Mouse (Mus musculus) 416B (cell line): ENCODE measurements around the gene Tmem189.

Experiments
- DNase-seq: peaks from one replicate; pipeline ENCODE4 v3.0.0; 2011; ENCODE audit warnings: low read depth

Gene Tmem189

GRCm38 (mm10) chr2:167689501-167690218, at the start of gene Tmem189:
Tmem189 (minus strand) TSS chr2:167689822.
- DNase-seq = peak; percentile 81

- no peak for DNase-seq
Observed at GRCm38 (mm10) chr2:167739030-167739429, 49.4 kb upstream of the Tmem189 start.

GRCm38 (mm10) chr2:167734861-167735260, 45.2 kb upstream of the Tmem189 start:
- DNase-seq = no peak

- DNase-seq = no peak
Observed at GRCm38 (mm10) chr2:167731149-167731548, 41.5 kb upstream of the Tmem189 start.

- no peak for DNase-seq
Observed at GRCm38 (mm10) chr2:167730036-167730435, 40.4 kb upstream of the Tmem189 start.

- peak; percentile 42 for DNase-seq
Observed at GRCm38 (mm10) chr2:167727161-167727560, 37.5 kb upstream of the Tmem189 start.

- no peak for DNase-seq
Observed at GRCm38 (mm10) chr2:167725879-167726278, 36.3 kb upstream of the Tmem189 start.

- peak; percentile 90 for DNase-seq
Observed at GRCm38 (mm10) chr2:167723589-167724206, 34.1 kb upstream of the Tmem189 start.

- DNase-seq = no peak
Observed at GRCm38 (mm10) chr2:167722538-167722937, 32.9 kb upstream of the Tmem189 start.

- DNase-seq = no peak
Observed at GRCm38 (mm10) chr2:167721159-167721882, 31.7 kb upstream of the Tmem189 start.

GRCm38 (mm10) chr2:167719520-167719919, 29.9 kb upstream of the Tmem189 start:
- no peak for DNase-seq

- DNase-seq = peak; percentile 58
Observed at GRCm38 (mm10) chr2:167717208-167717607, 27.6 kb upstream of the Tmem189 start.

GRCm38 (mm10) chr2:167715008-167715407, 25.4 kb upstream of the Tmem189 start:
- no peak for DNase-seq

GRCm38 (mm10) chr2:167714298-167714697, 24.7 kb upstream of the Tmem189 start:
- no peak for DNase-seq

- DNase-seq = no peak
Observed at GRCm38 (mm10) chr2:167712872-167713821, 23.5 kb upstream of the Tmem189 start.

GRCm38 (mm10) chr2:167710574-167710973, 21.0 kb upstream of the Tmem189 start:
- DNase-seq = peak; percentile 82

GRCm38 (mm10) chr2:167709969-167710368, 20.3 kb upstream of the Tmem189 start:
- DNase-seq = peak; percentile 42

GRCm38 (mm10) chr2:167708373-167708772, 18.8 kb upstream of the Tmem189 start:
- no peak for DNase-seq

GRCm38 (mm10) chr2:167706183-167706939, 16.7 kb upstream of the Tmem189 start:
- no peak for DNase-seq

GRCm38 (mm10) chr2:167704409-167704808, 14.8 kb upstream of the Tmem189 start:
- DNase-seq = no peak

GRCm38 (mm10) chr2:167702126-167702525, 12.5 kb upstream of the Tmem189 start:
- DNase-seq = no peak
